Mouse (Mus musculus) G1E-ER4 (cell line): ENCODE measurements around the gene Cdkal1. TPM values are rescaled to one million over a fixed set of nuclear protein-coding genes. Genes with fewer than 3 reads are reported as not detected.

Experiments used
- GATA1 ChIP-seq: IDR thresholded peaks from one replicate; pipeline ENCODE4 v1.8.0; 2012; ENCODE audit warnings: low read length, inconsistent platforms
- polyA plus RNA-seq: library from polyadenylated mRNA; stranded (reverse); fragments of >175 nt; gene quantifications from 2 replicates; pipeline ENCODE4 v1.2.3, GENCODE M21; 2012

The Cdkal1 gene
- polyA plus RNA-seq, 1 experiment, result 0.64 TPM

DNA sequence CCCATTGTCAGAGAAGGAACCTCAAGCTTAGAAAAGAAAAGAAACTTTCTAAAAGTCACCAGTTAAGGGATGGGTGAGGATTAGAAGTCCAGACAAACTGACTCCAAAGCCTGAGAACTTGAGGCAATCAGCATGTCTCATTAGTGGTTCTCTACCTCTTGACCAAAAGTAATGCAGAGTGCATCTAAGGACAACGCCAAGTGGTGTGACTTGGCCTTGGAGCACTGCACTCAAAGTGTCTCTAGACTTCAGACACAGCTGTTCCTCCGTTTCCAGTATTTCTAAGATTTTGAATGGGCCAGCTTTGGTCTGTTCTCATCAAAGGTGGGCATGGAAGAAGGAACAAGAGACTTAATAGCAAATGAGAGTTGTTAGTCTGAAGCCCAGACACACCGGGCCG is 74.1 kb downstream of the Cdkal1 start:
- no peak for TF ChIP-seq GATA1

- no peak for TF ChIP-seq GATA1
Measured at GRCm38 (mm10) chr13:29780713-29781112, 74.8 kb downstream of the Cdkal1 start.

DNA sequence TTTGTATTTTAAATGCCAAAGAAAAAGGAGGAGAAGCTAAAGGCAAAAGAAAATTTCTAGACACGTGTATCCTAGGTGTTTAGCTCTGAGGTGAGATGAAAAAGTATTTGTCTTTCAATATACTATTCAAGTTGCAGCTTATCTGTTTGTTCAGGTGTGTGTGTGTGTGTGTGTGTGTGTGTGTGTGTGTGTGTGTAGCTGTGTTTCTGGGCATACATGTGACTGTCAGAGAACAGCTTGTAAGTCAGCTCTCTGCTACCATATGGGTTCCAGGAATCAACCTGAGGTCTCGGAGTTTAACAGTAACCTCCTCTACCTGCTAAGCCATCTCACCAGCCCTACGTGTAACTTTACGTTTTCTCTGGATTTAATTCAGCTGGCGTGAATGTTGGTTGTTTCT is 76.0 kb downstream of the Cdkal1 start:
- TF ChIP-seq GATA1, result no peak

DNA sequence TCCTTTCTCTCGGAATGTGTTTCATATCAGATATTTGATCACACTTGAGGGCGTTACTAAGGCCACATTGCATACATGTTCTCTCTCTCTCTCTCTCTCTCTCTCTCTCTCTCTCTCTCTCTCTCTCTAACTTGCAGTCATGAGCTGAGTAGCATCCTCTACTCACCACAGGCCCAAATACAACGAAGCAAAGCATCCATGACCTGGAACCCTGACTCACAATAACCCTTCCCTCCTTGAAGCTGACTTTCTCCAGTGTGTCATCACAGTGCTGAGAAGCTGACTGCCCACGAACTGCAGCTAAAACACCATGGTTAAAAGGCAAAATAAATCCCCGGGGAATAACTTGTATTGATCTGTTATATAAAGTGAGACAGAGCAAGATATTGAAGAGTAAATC is 76.4 kb downstream of the Cdkal1 start:
- TF ChIP-seq GATA1, result no peak

DNA sequence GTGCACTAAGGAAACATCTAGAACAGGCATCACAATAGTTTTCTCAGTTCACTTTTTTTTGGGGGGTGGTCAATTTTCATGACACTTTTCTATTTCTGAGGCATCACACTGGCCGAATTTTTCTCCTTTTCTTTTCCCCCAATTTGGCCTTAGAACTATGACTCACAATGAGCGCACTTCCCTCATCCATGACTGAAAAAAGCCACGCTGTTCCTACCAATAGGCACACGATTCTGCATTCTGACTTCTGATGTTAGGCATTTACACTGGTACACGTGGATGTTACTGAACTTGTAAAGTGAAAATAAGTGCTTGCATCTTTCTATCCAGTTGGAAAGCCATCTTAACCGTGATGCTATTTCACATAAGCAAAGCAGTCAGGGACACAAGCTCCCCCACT is 77.3 kb downstream of the Cdkal1 start:
- no peak for TF ChIP-seq GATA1

GRCm38 (mm10) chr13:29777225-29777624 is 78.2 kb downstream of the Cdkal1 start:
- TF ChIP-seq GATA1, result no peak

- no peak for TF ChIP-seq GATA1
Measured at GRCm38 (mm10) chr13:29775603-29776230, 79.8 kb downstream of the Cdkal1 start.

GRCm38 (mm10) chr13:29773563-29773962 is 81.9 kb downstream of the Cdkal1 start:
- no peak for TF ChIP-seq GATA1

DNA sequence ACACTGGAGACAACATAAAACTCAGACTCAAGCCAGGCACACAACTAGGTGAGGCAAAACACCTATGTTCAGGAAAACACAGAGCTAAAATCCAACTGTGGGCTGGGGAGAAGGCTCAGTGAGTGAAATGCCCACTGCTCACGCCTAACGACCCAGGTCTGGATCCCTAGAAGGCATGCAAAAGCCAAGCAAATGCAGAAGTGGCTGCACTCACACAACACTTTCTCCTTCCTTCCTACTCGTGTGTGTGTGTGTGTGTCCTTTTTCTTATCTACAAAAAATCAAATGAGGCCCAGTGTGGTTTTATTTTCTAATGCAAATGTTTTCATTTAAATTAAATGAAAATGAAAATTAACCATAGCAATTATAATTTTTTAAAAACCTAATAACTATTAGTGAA is 82.5 kb downstream of the Cdkal1 start:
- no peak for TF ChIP-seq GATA1

GRCm38 (mm10) chr13:29769647-29770436 is 85.6 kb downstream of the Cdkal1 start:
- TF ChIP-seq GATA1, result no peak

DNA sequence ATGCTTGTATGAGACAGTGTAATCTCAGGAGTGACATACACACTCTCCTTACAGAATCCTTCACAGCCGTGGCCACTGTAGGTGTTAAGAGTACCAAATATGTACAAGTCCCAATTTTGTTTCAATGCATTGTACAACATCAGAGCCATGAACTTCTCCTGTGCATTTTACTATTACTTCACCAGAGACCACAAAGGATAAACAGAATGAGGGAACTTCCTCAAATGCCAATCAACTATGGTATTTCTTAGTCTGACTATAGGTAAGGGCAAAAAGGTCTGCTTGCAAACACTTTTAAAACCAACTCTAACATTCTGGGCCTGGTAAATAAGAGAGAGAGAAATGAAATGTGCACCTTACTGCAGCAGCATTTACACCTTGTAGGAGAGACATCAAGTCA is 87.4 kb downstream of the Cdkal1 start:
- no peak for TF ChIP-seq GATA1

- TF ChIP-seq GATA1, result no peak
Measured at GRCm38 (mm10) chr13:29767587-29767986, 87.9 kb downstream of the Cdkal1 start.

DNA sequence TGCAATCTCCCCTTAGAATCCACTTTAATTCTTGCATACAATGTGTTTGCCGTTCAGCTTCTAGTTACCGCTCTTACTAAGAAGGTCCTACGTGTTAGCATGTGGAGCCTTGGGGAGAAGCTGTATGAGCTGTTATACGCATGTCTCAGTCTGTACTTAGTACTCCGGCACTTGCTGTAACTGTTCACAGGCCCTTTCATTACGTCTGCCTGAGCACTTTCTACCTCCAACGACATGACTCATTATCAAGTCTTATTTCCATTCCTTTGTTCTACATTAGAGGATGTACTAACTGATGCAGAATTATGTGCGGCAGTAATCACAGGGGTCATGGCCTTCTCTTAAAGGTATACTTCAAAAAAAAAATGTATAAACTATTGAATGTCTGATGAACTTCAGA is 89.1 kb downstream of the Cdkal1 start:
- no peak for TF ChIP-seq GATA1

GRCm38 (mm10) chr13:29765296-29765695 is 90.2 kb downstream of the Cdkal1 start:
- no peak for TF ChIP-seq GATA1

DNA sequence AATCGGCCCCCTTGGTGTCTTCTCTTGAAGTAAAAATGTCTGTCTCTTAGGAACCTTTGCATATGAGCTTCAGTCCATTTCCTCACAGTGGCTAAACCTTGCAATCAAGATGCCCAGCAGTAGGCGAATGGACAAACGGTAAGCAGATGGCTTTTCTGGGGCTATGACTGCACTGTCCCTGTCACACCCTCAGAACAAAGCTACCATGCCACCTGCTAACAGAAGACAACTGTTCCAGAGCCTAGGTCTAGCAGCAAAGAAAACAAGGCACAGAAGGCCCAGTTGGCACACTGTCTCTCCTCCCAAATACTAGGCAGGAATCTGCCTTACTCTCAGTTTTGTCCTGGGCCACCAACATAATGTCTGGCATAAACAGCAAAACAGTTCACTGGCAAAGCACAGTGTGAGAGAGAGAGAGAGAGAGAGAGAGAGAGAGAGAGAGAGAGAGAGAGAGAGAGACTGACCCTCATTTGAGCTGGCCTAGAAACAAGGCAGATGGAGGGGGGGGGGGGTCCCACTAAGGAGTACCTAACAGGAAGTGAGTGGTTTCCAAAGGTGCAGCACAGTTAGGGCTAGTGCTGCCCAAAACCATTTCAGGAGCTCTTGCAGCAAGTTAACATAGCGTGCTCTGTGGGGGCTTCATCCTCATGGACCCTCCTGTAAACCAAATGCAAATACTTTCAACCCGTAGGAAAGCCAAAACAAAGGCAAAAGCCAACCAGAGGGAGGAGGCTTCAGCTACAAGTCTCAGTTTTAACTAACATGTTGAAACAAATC is 95.6 kb downstream of the Cdkal1 start:
- TF ChIP-seq GATA1, result no peak

GRCm38 (mm10) chr13:29756052-29756451 is 99.4 kb downstream of the Cdkal1 start:
- TF ChIP-seq GATA1, result peak; percentile 81
